Mouse (Mus musculus) spleen, adult 2 months (tissue): ENCODE measurements around the gene Cbarp.

Experiments
- CTCF ChIP-seq: fragments of 200-500 bp; IDR thresholded peaks from 2 replicates; pipeline ENCODE4 v1.5.1; 2011; ENCODE audit warnings: mild to moderate bottlenecking, inconsistent platforms; ENCODE audit not compliant: insufficient read depth, insufficient read length, insufficient replicate concordance; ENCODE audit errors: extremely low read depth
- POLR2A ChIP-seq: fragments of 200-500 bp; IDR thresholded peaks from 2 replicates; pipeline ENCODE4 v1.6.1; 2011; ENCODE audit warnings: low read depth, low read length, inconsistent platforms

GRCm38 (mm10) chr10:80139439-80139775 lies 1.2 kb downstream of the Cbarp start:
- no peak for TF ChIP-seq POLR2A
- no peak for TF ChIP-seq CTCF
